Mouse (Mus musculus) ES-Bruce4 (cell line): ENCODE results near the gene Uso1.

Experiments used
- CTCF ChIP-seq: IDR thresholded peaks from one replicate; pipeline ENCODE4 v1.8.1; 2011; ENCODE audit warnings: low read depth, low read length
- EP300 ChIP-seq: IDR thresholded peaks from 2 replicates; pipeline ENCODE4 v1.6.1; 2011; ENCODE audit warnings: low read depth, low read length; ENCODE audit not compliant: insufficient read depth
- POLR2A ChIP-seq: IDR thresholded peaks from one replicate; pipeline ENCODE4 v1.8.1; 2011; ENCODE audit warnings: low read length; ENCODE audit not compliant: insufficient read depth

DNA sequence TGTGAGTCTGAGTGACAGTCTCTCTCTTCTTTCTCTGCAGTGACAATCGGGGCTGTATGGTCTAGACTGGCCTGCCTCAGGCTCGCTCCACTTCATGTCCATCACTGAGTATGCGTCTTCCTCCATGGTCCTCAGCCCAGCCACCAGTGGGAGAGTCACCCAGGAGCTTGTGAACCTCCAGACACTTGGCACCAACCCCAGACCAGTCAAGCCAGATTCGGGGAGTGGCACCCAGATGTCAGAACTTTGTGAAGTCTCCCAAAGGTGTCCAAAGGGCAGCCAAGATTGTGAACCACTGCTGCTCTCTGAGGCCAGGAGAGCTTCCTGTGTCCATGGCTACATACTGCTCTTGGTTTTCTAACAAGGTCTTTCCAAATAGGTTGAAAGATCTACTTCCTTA lies 74.5 kb downstream of the Uso1 start:
- no peak for TF ChIP-seq CTCF
- TF ChIP-seq POLR2A, result no peak
- TF ChIP-seq EP300, result no peak
